In the genomic region with DNA sequence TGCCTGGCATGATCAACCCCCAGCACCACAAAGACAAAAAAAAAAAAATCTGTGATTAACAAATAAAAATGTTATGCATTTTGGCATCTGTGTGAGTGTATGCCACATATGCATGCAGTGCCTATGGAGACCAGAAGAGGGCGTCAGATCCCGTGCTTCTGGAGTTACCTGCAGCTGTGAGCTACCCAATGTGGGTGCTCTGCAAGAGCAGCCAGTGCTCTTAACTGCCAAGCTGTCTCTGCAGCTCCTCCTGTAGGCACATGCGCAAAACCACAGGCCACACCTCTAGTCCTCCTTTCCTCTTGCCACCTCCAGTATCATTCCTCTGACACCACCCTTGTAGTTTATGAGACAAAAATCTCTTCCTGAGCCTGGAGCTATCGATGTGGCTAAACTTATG, we compare ENCODE assay signal across 16 mouse cellular contexts. TPM values are rescaled to one million over a fixed set of nuclear protein-coding genes. Genes with fewer than 3 reads are reported as not detected.
A peak's percentile ranks its signal among the peaks of the same experiment; 100 is the strongest.
DNase-seq lines count a peak whose midpoint lies in the region; ATAC-seq and TF ChIP-seq lines count a peak whose summit lies in the region.
"Had no signal": no experiment of that assay in that cellular context is flagged by ENCODE, and none has a peak within 500 bp of the region (broad histone marks: within the 10 kb centered on the region; RNA-seq: fewer than 3 reads in every experiment).

No protein-coding gene starts in this region.

- no peak for TF ChIP-seq EP300 in heart, adult 2 months (IDR thresholded peaks at IDR 0.05; ENCODE audit: insufficient read depth, low read depth, low read length)
- TF ChIP-seq EP300 in stomach, postnatal 0 days (optimal IDR thresholded peaks at IDR 0.05) = no peak

- peak; percentile 30 for TF ChIP-seq CTCF in heart, adult 2 months (IDR thresholded peaks at IDR 0.05)
- TF ChIP-seq CTCF in stomach, postnatal 0 days (IDR thresholded peaks at IDR 0.05; ENCODE audit: low read depth) = peak; percentile 59

- DNase-seq in heart, adult 2 months = no peak
- DNase-seq in heart, postnatal 14 days = no peak
- peak; percentile 18 to 25 for DNase-seq in spleen, postnatal 10 days (ENCODE audit: low spot score in 2 of 2)
- DNase-seq in spleen, adult 12 weeks (ENCODE audit: low spot score) = no peak
- DNase-seq in stomach, postnatal 0 days (ENCODE audit: low spot score) = peak; percentile 58
- no peak for DNase-seq in right cerebral cortex, adult 18-20 months
- DNase-seq: embryo, embryonic 11 days; layer of hippocampus, postnatal 36 days; lung, adult 2 months had no signal

- peak; percentile 31; the same call in 1 of the 2 replicates for ATAC-seq in erythroblast, adult 5-6 weeks (replicated peaks; ENCODE audit: low FRiP score, poor library complexity, severe bottlenecking)
- no peak for ATAC-seq in stomach, postnatal 0 days (ENCODE audit: low FRiP score, low TSS enrichment)
- no peak for ATAC-seq in erythroid progenitor cell, adult 5-6 weeks (replicated peaks; ENCODE audit: low FRiP score, poor library complexity, severe bottlenecking)
- ATAC-seq: forebrain, embryonic 15.5 days; inflammation-experienced regulatory T-cells, adult 6 months; midbrain, embryonic 15.5 days had no signal

- H3K36me3 ChIP-seq in heart, adult 2 months (ENCODE audit: control insufficient read depth, insufficient read depth, low read length) = no peaks in the 10 kb centered on the region
- no peaks in the 10 kb centered on the region for H3K36me3 ChIP-seq in stomach, postnatal 0 days (ENCODE audit: control insufficient read depth, insufficient read depth, low read length)
- H3K36me3 ChIP-seq: forebrain, embryonic 15.5 days; heart, embryonic 10.5 days; midbrain, embryonic 15.5 days had no signal

- intact Hi-C loops in heart, adult 2 months (cut with DNase I) = no loop called here
- intact Hi-C loops in heart, postnatal 14 days (cut with DNase I) = no loop called here

- H3K9ac ChIP-seq in heart, adult 2 months (ENCODE audit: low read depth, low read length) = no peak overlapping the region
- H3K9ac ChIP-seq in stomach, postnatal 0 days (ENCODE audit: low read length) = no peak overlapping the region
- H3K9ac ChIP-seq: forebrain, embryonic 15.5 days; midbrain, embryonic 15.5 days had no signal

- no peaks in the 10 kb centered on the region for H3K4me1 ChIP-seq in heart, adult 2 months (ENCODE audit: control insufficient read depth, insufficient read depth, low read length)
- no peaks in the 10 kb centered on the region for H3K4me1 ChIP-seq in stomach, postnatal 0 days (replicated peaks; ENCODE audit: control insufficient read depth, insufficient read depth)
- H3K4me1 ChIP-seq: forebrain, embryonic 15.5 days; midbrain, embryonic 15.5 days had no signal

- TF ChIP-seq POLR2A in heart, adult 2 months (IDR thresholded peaks at IDR 0.05; ENCODE audit: insufficient read depth, low read depth, low read length) = no peak

- no peak overlapping the region for H3K4me2 ChIP-seq in stomach, postnatal 0 days (replicated peaks; ENCODE audit: low read depth)
- H3K4me2 ChIP-seq: forebrain, embryonic 15.5 days; midbrain, embryonic 15.5 days had no signal

- no peaks in the 10 kb centered on the region for H3K27me3 ChIP-seq in heart, adult 2 months (ENCODE audit: control insufficient read depth, insufficient read depth, low read length)
- H3K27me3 ChIP-seq in stomach, postnatal 0 days (ENCODE audit: control insufficient read depth, insufficient read depth, low read length) = no peaks in the 10 kb centered on the region

- H3K79me2 ChIP-seq in heart, adult 2 months (replicated peaks; ENCODE audit: control insufficient read depth, insufficient read depth, low read length) = no peaks in the 10 kb centered on the region

- 51% methylated on average over 4 of the region's 4 CpGs for WGBS in heart, adult 2 months
- WGBS in stomach, postnatal 0 days = 58% methylated on average over 4 of the region's 4 CpGs

- H3K27ac ChIP-seq in heart, adult 2 months = no peak overlapping the region
- H3K27ac ChIP-seq in stomach, postnatal 0 days (replicated peaks) = no peak overlapping the region
- H3K27ac ChIP-seq: forebrain, embryonic 15.5 days; heart, embryonic 10.5 days; midbrain, embryonic 15.5 days had no signal

- H3K9me3 ChIP-seq in stomach, postnatal 0 days (ENCODE audit: control insufficient read depth, low read length) = no peaks in the 10 kb centered on the region
- H3K9me3 ChIP-seq: forebrain, embryonic 15.5 days; heart, embryonic 10.5 days; midbrain, embryonic 15.5 days had no signal

- no peak overlapping the region for H3K4me3 ChIP-seq in heart, adult 2 months
- H3K4me3 ChIP-seq in stomach, postnatal 0 days (ENCODE audit: low read depth, low read length) = no peak overlapping the region
- H3K4me3 ChIP-seq: forebrain, embryonic 15.5 days; heart, embryonic 10.5 days; midbrain, embryonic 15.5 days had no signal

RNA-seq across cellular contexts. Expression of gene Tmem184a, which starts 10.3 kb away (rescaled TPM):
- under 1 TPM in 1 of 2 experiments, not detected in 1; 0.05 TPM for total RNA-seq in heart, adult 2 months (2021)
- 0.29 and 1.5 TPM in 2 replicates for polyA plus RNA-seq in heart, adult 2 months (2012; rRNA removed)
- total RNA-seq in heart, postnatal 14 days (2021) = under 1 TPM in 1 of 2 experiments, not detected in 1; 0.65 TPM
- not detected in 2 replicates for total RNA-seq in erythroblast, adult 5-6 weeks (2015; ENCODE audit: low replicate concordance)
- total RNA-seq in erythroblast, adult 5-6 weeks (2017; ENCODE audit: low replicate concordance) = 0.14 TPM in 1 of 2 replicates, not detected in the other
- 72.0 and 84.3 TPM in 2 replicates for polyA plus RNA-seq in stomach, postnatal 0 days (2015; fragmentation: Nextera tagmentation; extraction: Ambion mirVana)
- not detected in 2 replicates for total RNA-seq in erythroid progenitor cell, adult 5-6 weeks (2015; ENCODE audit: low replicate concordance)
- 0.13 TPM in 1 of 2 replicates, not detected in the other for total RNA-seq in erythroid progenitor cell, adult 5-6 weeks (2017; ENCODE audit: low replicate concordance)

RNA-seq across cellular contexts. Expression of gene Gm26938, which starts 16.8 kb away (rescaled TPM):
- not detected for total RNA-seq in heart, adult 2 months (2021)
- polyA plus RNA-seq in heart, adult 2 months (2012; rRNA removed) = not detected in 2 replicates
- total RNA-seq in heart, postnatal 14 days (2021) = not detected
- not detected in 2 replicates for total RNA-seq in erythroblast, adult 5-6 weeks (2015; ENCODE audit: low replicate concordance)
- not detected in 2 replicates for total RNA-seq in erythroblast, adult 5-6 weeks (2017; ENCODE audit: low replicate concordance)
- polyA plus RNA-seq in stomach, postnatal 0 days (2015; fragmentation: Nextera tagmentation; extraction: Ambion mirVana) = not detected in 2 replicates
- total RNA-seq in erythroid progenitor cell, adult 5-6 weeks (2015; ENCODE audit: low replicate concordance) = not detected in 2 replicates
- total RNA-seq in erythroid progenitor cell, adult 5-6 weeks (2017; ENCODE audit: low replicate concordance) = not detected in 2 replicates
- total RNA-seq: layer of hippocampus, postnatal 36 days had no signal
- polyA plus RNA-seq: forebrain, embryonic 15.5 days; heart, embryonic 10.5 days; inflammation-experienced regulatory T-cells, adult 6 months; lung, adult 2 months; midbrain, embryonic 15.5 days; spleen, adult 2 months had no signal

RNA-seq across cellular contexts. Expression of gene Psmg3, which starts 17.3 kb away (rescaled TPM):
- total RNA-seq in heart, adult 2 months (2021) = 10 to 100 TPM in 1 of 2 experiments, 1 to 10 TPM in 1; 9.9 to 11.3 TPM
- 14.2 and 15.7 TPM in 2 replicates for polyA plus RNA-seq in heart, adult 2 months (2012; rRNA removed)
- 10 to 100 TPM in 1 of 2 experiments, 1 to 10 TPM in 1; 9.9 to 10.8 TPM for total RNA-seq in heart, postnatal 14 days (2021)
- total RNA-seq in erythroblast, adult 5-6 weeks (2015; ENCODE audit: low replicate concordance) = 4.0 and 6.0 TPM in 2 replicates
- 4.3 and 6.1 TPM in 2 replicates for total RNA-seq in erythroblast, adult 5-6 weeks (2017; ENCODE audit: low replicate concordance)
- polyA plus RNA-seq in stomach, postnatal 0 days (2015; fragmentation: Nextera tagmentation; extraction: Ambion mirVana) = 50.6 and 51.0 TPM in 2 replicates
- 3.2 and 25.2 TPM in 2 replicates for total RNA-seq in erythroid progenitor cell, adult 5-6 weeks (2015; ENCODE audit: low replicate concordance)
- total RNA-seq in erythroid progenitor cell, adult 5-6 weeks (2017; ENCODE audit: low replicate concordance) = 5.3 and 15.7 TPM in 2 replicates

RNA-seq across cellular contexts. Expression of gene Mafk, which starts 18.1 kb away (rescaled TPM):
- total RNA-seq in heart, adult 2 months (2021) = 10 to 100 TPM; 33.2 to 34.1 TPM
- polyA plus RNA-seq in heart, adult 2 months (2012; rRNA removed) = 22.8 and 23.6 TPM in 2 replicates
- 10 to 100 TPM; 23.4 to 26.9 TPM for total RNA-seq in heart, postnatal 14 days (2021)
- 72.4 and 83.0 TPM in 2 replicates for total RNA-seq in erythroblast, adult 5-6 weeks (2015; ENCODE audit: low replicate concordance)
- total RNA-seq in erythroblast, adult 5-6 weeks (2017; ENCODE audit: low replicate concordance) = 147 and 218 TPM in 2 replicates
- 19.4 TPM in 2 replicates for polyA plus RNA-seq in stomach, postnatal 0 days (2015; fragmentation: Nextera tagmentation; extraction: Ambion mirVana)
- 36.5 and 36.8 TPM in 2 replicates for total RNA-seq in erythroid progenitor cell, adult 5-6 weeks (2015; ENCODE audit: low replicate concordance)
- 45.3 and 55.7 TPM in 2 replicates for total RNA-seq in erythroid progenitor cell, adult 5-6 weeks (2017; ENCODE audit: low replicate concordance)

RNA-seq across cellular contexts. Expression of gene Ints1, which starts 33.9 kb away (rescaled TPM):
- 10 to 100 TPM; 40.2 to 40.9 TPM for total RNA-seq in heart, adult 2 months (2021)
- polyA plus RNA-seq in heart, adult 2 months (2012; rRNA removed) = 35.1 and 40.3 TPM in 2 replicates
- 10 to 100 TPM; 41.8 to 43.8 TPM for total RNA-seq in heart, postnatal 14 days (2021)
- total RNA-seq in erythroblast, adult 5-6 weeks (2015; ENCODE audit: low replicate concordance) = 21.3 and 30.7 TPM in 2 replicates
- 10.9 and 28.0 TPM in 2 replicates for total RNA-seq in erythroblast, adult 5-6 weeks (2017; ENCODE audit: low replicate concordance)
- 7.9 and 8.0 TPM in 2 replicates for polyA plus RNA-seq in stomach, postnatal 0 days (2015; fragmentation: Nextera tagmentation; extraction: Ambion mirVana)
- 46.5 and 59.1 TPM in 2 replicates for total RNA-seq in erythroid progenitor cell, adult 5-6 weeks (2015; ENCODE audit: low replicate concordance)
- total RNA-seq in erythroid progenitor cell, adult 5-6 weeks (2017; ENCODE audit: low replicate concordance) = 31.3 and 72.7 TPM in 2 replicates

Comparison
In these comparisons a context has a peak if more than half of its experiments do, and no peak if none do; other contexts are left out.
1. DNase-seq: peak in spleen, postnatal 10 days (2 of 2) and stomach, postnatal 0 days (single experiment); none in heart, adult 2 months (0 of 2), heart, postnatal 14 days (0 of 2), spleen, adult 12 weeks (single experiment) and right cerebral cortex, adult 18-20 months (single experiment).